Mouse (Mus musculus) bone marrow macrophage, adult 2 months (primary cell): ENCODE results near the gene Rgp1.

Source experiments
- CTCF ChIP-seq: IDR thresholded peaks from 2 replicates; pipeline ENCODE4 v1.5.1; 2012; ENCODE audit warnings: low read depth, mild to moderate bottlenecking, low read length, moderate library complexity
- POLR2A ChIP-seq: IDR thresholded peaks from 2 replicates; pipeline ENCODE4 v1.6.1; 2012; ENCODE audit warnings: mild to moderate bottlenecking, low read depth, low read length, borderline replicate concordance

DNA sequence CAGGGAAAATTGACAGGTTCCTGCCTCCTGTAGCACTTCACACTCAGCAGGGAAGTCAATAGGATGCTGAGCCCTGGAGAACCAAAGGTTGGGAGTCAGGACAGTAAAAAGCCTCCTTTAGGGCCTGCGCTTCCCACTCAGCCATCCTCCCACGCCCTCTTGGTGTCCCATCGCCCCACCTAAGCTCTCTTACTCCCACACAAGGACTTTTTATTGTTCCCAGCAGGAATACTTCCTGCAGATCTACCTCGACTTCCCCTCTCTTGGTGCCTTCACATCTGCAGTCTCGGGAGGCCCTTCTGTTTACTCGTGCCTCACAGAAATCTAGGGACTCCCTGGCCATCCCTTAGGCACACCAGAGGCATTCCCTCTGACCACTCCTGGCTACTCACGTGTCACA, 4.9 kb downstream of the Rgp1 start:
- no peak for TF ChIP-seq CTCF
- no peak for TF ChIP-seq POLR2A
